Mouse (Mus musculus) ES-Bruce4 (cell line): ENCODE results near the gene Kirrel3.

Experiments
- CTCF ChIP-seq: IDR thresholded peaks from one replicate; pipeline ENCODE4 v1.8.1; 2011; ENCODE audit warnings: low read depth, low read length
- EP300 ChIP-seq: IDR thresholded peaks from 2 replicates; pipeline ENCODE4 v1.6.1; 2011; ENCODE audit warnings: low read depth, low read length; ENCODE audit not compliant: insufficient read depth
- POLR2A ChIP-seq: IDR thresholded peaks from one replicate; pipeline ENCODE4 v1.8.1; 2011; ENCODE audit warnings: low read length; ENCODE audit not compliant: insufficient read depth

DNA sequence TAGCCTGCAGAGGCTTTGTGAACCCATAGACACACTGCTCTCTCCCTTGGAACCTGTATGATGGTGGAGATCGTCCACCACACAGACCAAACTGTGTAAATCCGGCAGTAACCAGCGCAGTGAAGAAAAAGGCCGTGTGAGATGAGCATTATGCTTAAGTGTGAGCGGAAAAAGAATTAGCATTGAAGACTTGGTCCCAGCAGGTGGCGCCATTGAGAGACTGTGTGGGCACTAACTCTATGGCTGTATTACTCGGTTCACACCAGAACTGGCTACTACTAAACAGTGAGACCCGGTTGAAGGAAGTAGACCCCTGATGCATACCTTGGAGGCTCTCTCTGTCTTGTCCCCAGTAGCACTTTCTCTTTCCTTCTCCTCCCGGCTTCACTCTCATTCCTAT lies 371.9 kb downstream of the Kirrel3 start:
- TF ChIP-seq CTCF (peak; percentile 42), EP300 (no peak), POLR2A (no peak)
